Mouse (Mus musculus) mature B cell (primary cell): ENCODE data around the gene Elovl5.

Experiments used
- in situ Hi-C: fragments of 300-500 bp; cut with MboI; formaldehyde crosslinking; loops from 2 replicates; pipeline ENCODE4 v1.14.3; 2019

Gene Elovl5

GRCm38 (mm10) chr9:77928769-77929168 is 11.6 kb downstream of the Elovl5 start:
- in situ Hi-C loops: no loop called here

- in situ Hi-C loops: no loop called here
These were observed 12.1 kb downstream of the Elovl5 start for GRCm38 (mm10) chr9:77929296-77929695.

DNA sequence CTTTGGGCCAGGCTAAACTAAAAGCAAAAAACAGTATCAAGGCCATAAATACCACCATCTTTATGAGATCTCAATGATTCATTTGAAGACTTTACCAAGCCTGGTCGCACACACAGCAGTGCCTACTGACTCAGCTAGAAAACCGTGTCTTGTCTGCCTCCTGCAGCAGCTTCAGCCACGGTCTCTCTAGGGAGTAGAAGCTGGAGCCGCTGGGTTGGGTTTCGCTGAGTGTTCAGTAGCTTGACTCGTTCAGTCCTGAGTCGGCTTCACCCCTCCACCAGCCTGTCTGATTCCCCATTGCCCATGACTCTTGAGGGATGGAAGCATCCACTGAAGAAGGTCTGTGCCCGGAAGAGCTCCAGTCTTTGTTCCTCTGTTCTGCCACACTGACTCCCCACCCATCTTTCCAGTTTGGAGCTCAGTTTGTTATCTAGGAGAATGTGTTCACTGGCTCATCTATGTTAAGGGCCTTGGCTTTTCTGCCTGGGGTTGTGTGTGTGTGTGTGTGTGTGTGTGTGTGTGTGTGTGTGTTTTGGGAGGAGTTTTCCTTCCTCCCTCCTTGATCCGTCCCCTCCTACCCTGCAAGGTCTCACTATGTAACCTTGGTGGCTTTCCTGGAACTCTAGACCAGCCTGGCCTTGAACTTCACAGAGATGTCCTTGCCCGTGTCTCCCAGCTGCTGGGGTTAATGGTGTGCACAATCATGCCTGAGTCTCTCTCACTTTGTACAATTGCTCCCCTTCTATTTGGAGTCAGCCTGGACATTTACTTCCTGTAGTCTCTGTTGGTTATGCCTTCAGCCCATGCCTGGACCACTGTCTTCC is 13.1 kb downstream of the Elovl5 start:
- in situ Hi-C loops: no loop called here

- in situ Hi-C loops: no loop called here
These were observed 13.7 kb downstream of the Elovl5 start for GRCm38 (mm10) chr9:77930860-77931184.

DNA sequence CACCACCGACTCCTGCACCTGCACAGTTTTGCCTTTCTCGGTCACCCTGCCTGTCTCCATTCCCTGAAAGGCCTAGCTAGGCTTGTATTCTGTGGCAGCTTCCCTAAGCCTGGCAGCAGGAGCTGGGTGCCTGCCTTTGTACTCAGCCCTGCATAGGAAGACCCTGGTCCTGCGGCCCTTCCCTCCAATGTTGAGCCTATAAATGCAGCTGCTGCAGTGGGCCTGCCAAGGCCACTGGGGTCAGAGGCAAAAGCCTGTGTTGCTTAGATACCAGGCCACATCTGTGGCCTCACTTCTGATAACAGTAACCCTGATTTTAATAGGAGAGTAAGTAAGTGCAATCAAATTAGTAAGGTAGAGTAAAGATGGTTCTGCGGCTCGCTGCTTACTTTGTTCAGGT is 14.6 kb downstream of the Elovl5 start:
- in situ Hi-C loops: no loop called here

DNA sequence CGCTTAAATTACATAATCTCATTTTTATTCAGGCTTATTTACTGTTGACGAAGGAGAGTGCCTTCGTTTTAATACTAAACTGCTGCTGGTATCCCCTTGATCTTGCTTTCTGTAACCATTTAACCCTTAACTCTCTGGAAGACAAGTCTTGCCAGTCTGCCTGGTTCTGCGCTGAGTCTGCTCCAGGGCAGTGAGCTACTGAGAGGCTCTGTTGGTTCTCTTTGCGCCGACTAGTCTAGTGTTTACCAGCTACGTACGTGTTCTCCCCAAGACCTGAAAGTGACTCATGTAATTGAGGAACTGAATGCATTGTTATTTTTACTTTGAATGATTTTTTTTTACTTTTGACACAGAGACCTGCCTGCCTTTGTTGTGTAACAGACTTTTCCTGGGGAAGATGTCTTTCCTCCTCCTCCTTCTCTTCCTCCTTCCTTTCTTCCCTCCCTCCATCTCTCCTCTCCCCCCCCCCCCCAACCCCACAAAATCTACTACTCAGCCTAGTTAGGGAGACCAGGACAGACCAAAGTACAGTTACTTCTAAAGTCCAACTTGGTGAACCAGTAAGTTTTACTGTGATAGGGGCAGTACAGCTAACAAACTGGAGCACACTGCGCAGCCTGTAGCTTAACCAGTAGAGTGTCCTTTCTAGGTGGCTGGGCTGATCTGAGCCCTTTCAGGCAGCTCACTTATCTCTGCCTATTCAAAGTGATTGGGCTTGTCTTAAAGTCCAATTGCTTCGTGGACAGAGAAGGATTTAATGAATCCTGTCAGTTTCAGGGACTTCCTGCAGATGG is 18.9 kb downstream of the Elovl5 start:
- in situ Hi-C loops: no loop called here

- in situ Hi-C loops: no loop called here
These were observed 20.7 kb downstream of the Elovl5 start for GRCm38 (mm10) chr9:77937875-77938274.

GRCm38 (mm10) chr9:77938761-77939553 is 21.8 kb downstream of the Elovl5 start:
- in situ Hi-C loops: no loop called here

GRCm38 (mm10) chr9:77939554-77939920 is 22.4 kb downstream of the Elovl5 start:
- in situ Hi-C loops: no loop called here

DNA sequence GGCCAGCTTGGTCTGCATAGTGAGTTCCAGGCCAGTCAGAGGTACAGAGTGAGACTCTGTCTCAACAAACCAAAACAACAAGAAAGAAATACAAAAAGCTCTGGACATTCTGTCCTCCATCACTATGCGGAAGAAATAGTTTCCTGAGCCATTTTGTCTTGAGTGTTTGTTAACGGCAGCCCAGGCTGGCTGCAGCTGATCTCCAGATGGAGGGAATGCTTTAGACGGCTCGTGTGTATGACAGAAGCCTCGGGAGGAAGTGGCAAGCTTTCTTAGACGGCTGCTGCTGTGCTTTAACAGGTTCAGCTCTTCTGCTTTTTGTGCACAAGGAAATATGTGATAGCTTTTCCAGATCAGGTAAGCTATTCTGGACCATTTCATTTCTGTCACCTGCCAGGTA is 23.9 kb downstream of the Elovl5 start:
- in situ Hi-C loops: no loop called here

GRCm38 (mm10) chr9:77941836-77942235 is 24.7 kb downstream of the Elovl5 start:
- in situ Hi-C loops: no loop called here

DNA sequence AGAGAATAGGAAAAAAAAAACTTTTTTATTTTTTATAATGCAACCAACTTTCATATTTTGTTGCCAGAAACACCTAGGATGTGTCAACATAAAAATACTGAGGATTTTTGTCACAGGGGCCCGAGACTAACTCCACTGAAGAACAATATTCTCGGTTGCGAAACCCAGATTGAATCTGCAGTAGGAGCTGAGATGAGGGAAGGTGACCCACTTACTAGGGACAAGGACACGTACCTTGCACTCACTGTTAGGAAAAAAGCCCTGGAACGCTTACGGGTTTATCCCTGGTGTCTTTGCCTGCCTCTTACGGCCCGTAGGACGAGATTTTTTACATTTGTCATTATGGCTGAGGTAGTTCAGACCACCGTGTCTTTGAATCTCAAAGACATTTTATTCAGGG is 25.2 kb downstream of the Elovl5 start:
- in situ Hi-C loops: no loop called here

GRCm38 (mm10) chr9:77943316-77943715 is 26.2 kb downstream of the Elovl5 start:
- in situ Hi-C loops: no loop called here

DNA sequence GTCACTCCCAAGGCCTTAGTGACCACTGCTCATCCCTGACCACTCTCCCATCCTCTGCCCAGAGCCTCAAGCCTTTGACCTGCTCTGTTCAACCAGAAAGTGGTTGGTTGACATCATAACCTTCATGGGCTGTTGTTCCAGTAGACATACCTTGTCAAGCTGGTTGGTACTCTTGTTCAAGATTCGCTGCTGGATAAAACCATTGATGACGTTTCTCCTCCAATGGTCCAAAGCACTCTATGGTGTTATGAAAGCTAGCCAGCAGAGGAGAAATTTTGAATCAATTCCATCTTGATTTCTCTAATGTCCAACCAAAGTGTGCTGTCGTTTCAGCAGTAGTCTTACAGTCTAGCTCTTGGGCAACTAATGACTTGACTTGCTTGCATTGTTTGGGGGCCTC is 27.0 kb downstream of the Elovl5 start:
- in situ Hi-C loops: no loop called here

- in situ Hi-C loops: no loop called here
These were observed 28.9 kb downstream of the Elovl5 start for GRCm38 (mm10) chr9:77945792-77946666.

GRCm38 (mm10) chr9:77948214-77948613 is 31.1 kb downstream of the Elovl5 start:
- in situ Hi-C loops: no loop called here

DNA sequence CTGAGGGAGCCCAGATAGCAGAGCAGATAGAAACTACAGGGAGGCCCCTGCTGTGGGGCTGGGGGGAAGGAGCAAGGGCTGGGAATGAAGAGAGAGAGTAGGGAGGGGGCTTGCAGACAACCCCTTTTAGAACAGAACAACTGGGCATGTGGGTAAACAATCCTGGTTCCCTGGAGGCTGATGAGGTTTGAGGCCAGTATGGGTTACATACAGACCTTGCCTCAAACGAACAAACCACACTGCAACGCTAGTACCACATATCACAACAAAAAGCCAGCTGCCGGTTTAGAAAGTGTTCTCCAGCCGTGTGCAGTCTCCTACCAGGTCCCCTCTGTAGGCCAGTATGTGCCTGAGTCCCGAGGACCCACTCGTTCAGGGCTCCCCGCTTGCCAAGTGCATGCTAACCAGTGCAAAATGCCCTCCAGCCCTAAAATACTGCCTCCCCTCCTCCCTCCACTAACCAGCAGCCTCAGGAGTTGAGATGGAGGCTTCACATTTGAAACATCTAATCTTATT is 32.6 kb downstream of the Elovl5 start:
- in situ Hi-C loops: no loop called here

- in situ Hi-C loops: no loop called here
These were observed 33.8 kb downstream of the Elovl5 start for GRCm38 (mm10) chr9:77950841-77951475.

GRCm38 (mm10) chr9:77951971-77952370 is 34.8 kb downstream of the Elovl5 start:
- in situ Hi-C loops: no loop called here

DNA sequence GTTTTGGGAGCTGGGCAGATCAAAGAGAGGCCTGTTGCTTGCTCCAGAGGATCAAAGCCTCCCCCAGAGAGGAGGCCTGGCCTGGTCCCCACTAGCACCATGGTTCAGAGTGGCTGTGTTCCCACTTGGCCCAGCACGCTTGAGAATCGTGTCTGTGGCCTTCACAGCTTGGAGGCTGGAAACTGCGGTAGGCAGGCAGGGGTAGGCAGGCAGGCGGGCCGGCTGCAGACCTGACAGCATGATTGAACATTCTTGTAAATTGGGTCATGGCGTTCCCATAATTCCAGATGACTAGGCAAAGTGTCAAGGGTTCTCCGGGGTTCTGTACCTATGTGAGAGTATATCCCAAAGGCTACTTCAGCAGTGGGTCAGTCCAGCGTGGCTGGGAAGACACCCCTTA is 35.9 kb downstream of the Elovl5 start:
- in situ Hi-C loops: no loop called here

GRCm38 (mm10) chr9:77954496-77954895 is 37.3 kb downstream of the Elovl5 start:
- in situ Hi-C loops: no loop called here
